Mouse (Mus musculus): ENCODE data around the gene Dlk2.

Dlk2 gene

GRCm38 (mm10) chr17:46273803-46274236 lies 23.4 kb upstream of the Dlk2 start:
- DNase-seq, result peak; percentile 77

GRCm38 (mm10) chr17:46274465-46274864 lies 22.8 kb upstream of the Dlk2 start:
- peak; percentile 86 for DNase-seq

GRCm38 (mm10) chr17:46275034-46275433 lies 22.2 kb upstream of the Dlk2 start:
- peak; percentile 66 for DNase-seq

GRCm38 (mm10) chr17:46275506-46275905 lies 21.7 kb upstream of the Dlk2 start:
- no peak for DNase-seq

GRCm38 (mm10) chr17:46277586-46277985 lies 19.6 kb upstream of the Dlk2 start:
- peak; percentile 86 for DNase-seq

- DNase-seq, result peak; percentile 89
These were observed 19.0 kb upstream of the Dlk2 start for GRCm38 (mm10) chr17:46278011-46278765.

- DNase-seq, result peak; percentile 99
These were observed 14.6 kb upstream of the Dlk2 start, which contains the start of gene Tjap1 for GRCm38 (mm10) chr17:46282483-46283123. TSS of gene Tjap1 (minus strand) at chr17:46283026.

- DNase-seq, result no peak
These were observed 14.1 kb upstream of the Dlk2 start for GRCm38 (mm10) chr17:46283140-46283539.

GRCm38 (mm10) chr17:46283911-46284310 lies 13.3 kb upstream of the Dlk2 start:
- DNase-seq, result peak; percentile 88

GRCm38 (mm10) chr17:46284653-46285052 lies 12.6 kb upstream of the Dlk2 start:
- peak; percentile 81 for DNase-seq

GRCm38 (mm10) chr17:46285407-46285806 lies 11.8 kb upstream of the Dlk2 start:
- no peak for DNase-seq

GRCm38 (mm10) chr17:46287678-46288095 lies 9.5 kb upstream of the Dlk2 start:
- DNase-seq, result peak; percentile 99

GRCm38 (mm10) chr17:46296601-46297000 lies 620 bp upstream of the Dlk2 start:
- DNase-seq, result peak; percentile 79

GRCm38 (mm10) chr17:46297028-46297363 lies 225 bp upstream of the Dlk2 start:
- DNase-seq, result no peak

- DNase-seq, result peak; percentile 97
These were observed 1.1 kb downstream of the Dlk2 start for GRCm38 (mm10) chr17:46298220-46298913.

GRCm38 (mm10) chr17:46301892-46302291 lies 4.7 kb downstream of the Dlk2 start:
- DNase-seq, result peak; percentile 95

GRCm38 (mm10) chr17:46304184-46304583 lies 7.0 kb downstream of the Dlk2 start:
- DNase-seq, result peak; percentile 84

- DNase-seq, result peak; percentile 88
These were observed 9.7 kb downstream of the Dlk2 start for GRCm38 (mm10) chr17:46306956-46307355.

- DNase-seq, result no peak
These were observed 12.6 kb downstream of the Dlk2 start for GRCm38 (mm10) chr17:46309835-46310234.

- DNase-seq, result no peak
These were observed 13.3 kb downstream of the Dlk2 start for GRCm38 (mm10) chr17:46310515-46310914.

GRCm38 (mm10) chr17:46313135-46313715 lies 16.0 kb downstream of the Dlk2 start:
- DNase-seq, result no peak

GRCm38 (mm10) chr17:46315813-46316212 lies 18.6 kb downstream of the Dlk2 start:
- DNase-seq, result peak; percentile 70

GRCm38 (mm10) chr17:46320492-46320891 lies 23.3 kb downstream of the Dlk2 start:
- DNase-seq, result no peak
